Mouse (Mus musculus): ENCODE measurements around the gene Tom1l2.

GRCm38 (mm10) chr11:60323731-60324130, 29.0 kb downstream of the Tom1l2 start:
- TF ChIP-seq CTCF (conservative IDR thresholded peaks at IDR 0.05; ENCODE audit: insufficient read depth, insufficient read length, low read depth, low read length) (no peak), POLR2A (IDR thresholded peaks at IDR 0.05; ENCODE audit: low read depth, low read length) (no peak)
